Mouse (Mus musculus) forebrain, embryonic 12.5 days (tissue): ENCODE data around the gene Crhr2. TPM values are rescaled to one million over a fixed set of nuclear protein-coding genes. Genes with fewer than 3 reads are reported as not detected.

ENCODE experiments used
- ATAC-seq: fragments of 200-750 bp; cut with Nextera tagmentation; 2 replicates; pipeline ENCODE4 v1.8.0; 2017; ENCODE audit warnings: moderate TSS enrichment; ENCODE audit not compliant: low FRiP score
- H3K27ac ChIP-seq: fragments of 300-500 bp; sonication (generic); 2 replicates; pipeline ENCODE4 v1.5.1; 2016; ENCODE audit warnings: mild to moderate bottlenecking
- H3K27me3 ChIP-seq: fragments of 300-500 bp; sonication (generic); 2 replicates; pipeline ENCODE4 v1.6.1; 2016; ENCODE audit warnings: mild to moderate bottlenecking
- H3K36me3 ChIP-seq: fragments of 300-500 bp; sonication (generic); replicated peaks from 2 replicates; pipeline ENCODE4 v1.6.1; 2016; ENCODE audit warnings: mild to moderate bottlenecking
- H3K4me1 ChIP-seq: fragments of 300-500 bp; sonication (generic); 2 replicates; pipeline ENCODE4 v1.6.1; 2016
- H3K4me2 ChIP-seq: fragments of 300-500 bp; sonication (generic); 2 replicates; pipeline ENCODE4 v1.6.1; 2016; ENCODE audit warnings: mild to moderate bottlenecking, moderate library complexity
- H3K4me3 ChIP-seq: fragments of 300-500 bp; sonication (generic); replicated peaks from 2 replicates; pipeline ENCODE4 v1.5.1; 2016; ENCODE audit warnings: mild to moderate bottlenecking
- H3K9ac ChIP-seq: fragments of 300-500 bp; sonication (generic); 2 replicates; pipeline ENCODE4 v1.6.1; 2016; ENCODE audit warnings: mild to moderate bottlenecking
- H3K9me3 ChIP-seq: fragments of 300-500 bp; sonication (generic); 2 replicates; pipeline ENCODE4 v1.6.1; 2016
- WGBS: fragments of 180-500 bp; shearing (Covaris S2); methylation state at CpG from one replicate; pipeline ENCODE4 v1.1.7; 2016; 5-methylcytosine and 5-hydroxymethylcytosine counted together
- polyA plus RNA-seq: library from polyadenylated mRNA; unstranded; fragments of >200 nt; fragmentation: Nextera tagmentation; extraction: Ambion mirVana; gene quantifications from 2 replicates; pipeline ENCODE4 v1.2.1, GENCODE M21; 2016

Crhr2 gene
- polyA plus RNA-seq, 1 experiment from 2014 or later, result 0.33 TPM

- H3K27me3 ChIP-seq, result 0 out of 2 replicates have a peak, but pooled peaks cover 4% of the 10 kb centered on the region
- WGBS, result 90% methylated on average over 5 of the region's 5 CpGs
- no peak overlapping the region for H3K9ac ChIP-seq
Observed at GRCm38 (mm10) chr6:55161311-55161761, 28.5 kb upstream of the Crhr2 start.

GRCm38 (mm10) chr6:55159256-55159655, 26.4 kb upstream of the Crhr2 start:
- ATAC-seq, result no peak
- H3K9ac ChIP-seq, result no peak overlapping the region

More at GRCm38 (mm10) chr6:55161311-55161761, 28.5 kb upstream of the Crhr2 start:
- no peak overlapping the region for H3K27ac ChIP-seq
- no peak overlapping the region for H3K4me3 ChIP-seq
- H3K4me2 ChIP-seq, result no peak overlapping the region
- no peaks in the 10 kb centered on the region for H3K9me3 ChIP-seq
- no peak for ATAC-seq
- H3K36me3 ChIP-seq, result no peaks in the 10 kb centered on the region
- no peaks in the 10 kb centered on the region for H3K4me1 ChIP-seq

GRCm38 (mm10) chr6:55152226-55152625, 19.4 kb upstream of the Crhr2 start:
- H3K4me2 ChIP-seq, result no peak overlapping the region
- no peaks in the 10 kb centered on the region for H3K9me3 ChIP-seq
- H3K27ac ChIP-seq, result no peak overlapping the region
- no peaks in the 10 kb centered on the region for H3K27me3 ChIP-seq
- H3K36me3 ChIP-seq, result no peaks in the 10 kb centered on the region
- no peak overlapping the region for H3K9ac ChIP-seq
- WGBS, result 92% methylated on average over 3 of the region's 3 CpGs
- ATAC-seq, result no peak
- no peak overlapping the region for H3K4me3 ChIP-seq
- H3K4me1 ChIP-seq, result peaks cover 4% of the 10 kb centered on the region; the same call in 1 of the 2 replicates

More at GRCm38 (mm10) chr6:55159256-55159655, 26.4 kb upstream of the Crhr2 start:
- Histone ChIP-seq H3K27ac (no peak overlapping the region), H3K4me1 (no peaks in the 10 kb centered on the region), H3K4me3 (no peak overlapping the region), H3K36me3 (no peaks in the 10 kb centered on the region), H3K9me3 (no peaks in the 10 kb centered on the region), H3K4me2 (no peak overlapping the region), H3K27me3 (no peaks in the 10 kb centered on the region)
- 67% methylated on average over 1 of the region's 1 CpGs for WGBS

DNA sequence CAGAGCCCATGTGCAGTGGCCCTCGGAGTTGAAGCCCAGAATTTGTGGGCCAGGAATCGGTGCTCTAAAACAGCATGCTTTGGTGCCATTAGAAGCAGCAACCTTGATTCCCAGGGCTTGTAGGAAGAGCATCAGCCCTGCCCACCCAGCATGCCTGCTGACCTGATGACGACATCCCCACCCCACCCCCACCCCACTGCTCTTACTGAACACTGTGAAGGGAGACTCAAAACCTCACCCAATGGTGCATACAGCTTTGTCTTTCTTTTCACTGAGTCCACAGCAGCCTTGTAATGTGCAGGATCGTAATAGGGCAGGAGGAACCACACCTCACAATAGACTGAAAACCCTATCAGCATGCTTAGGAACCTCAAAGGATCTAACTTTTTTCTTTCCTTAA, 13.3 kb upstream of the Crhr2 start:
- 26% methylated on average over 4 of the region's 4 CpGs for WGBS
- Histone ChIP-seq H3K4me2 (no peak overlapping the region), H3K27ac (no peak overlapping the region), H3K36me3 (no peaks in the 10 kb centered on the region), H3K4me1 (peaks cover 12% of the 10 kb centered on the region), H3K9me3 (0 out of 2 replicates have a peak, but pooled peaks cover 7% of the 10 kb centered on the region), H3K27me3 (no peaks in the 10 kb centered on the region), H3K4me3 (no peak overlapping the region), H3K9ac (no peak overlapping the region)
- no peak for ATAC-seq

GRCm38 (mm10) chr6:55145285-55145684, 12.5 kb upstream of the Crhr2 start:
- no peak overlapping the region for H3K9ac ChIP-seq
- no peak for ATAC-seq
- H3K4me2 ChIP-seq, result no peak overlapping the region

DNA sequence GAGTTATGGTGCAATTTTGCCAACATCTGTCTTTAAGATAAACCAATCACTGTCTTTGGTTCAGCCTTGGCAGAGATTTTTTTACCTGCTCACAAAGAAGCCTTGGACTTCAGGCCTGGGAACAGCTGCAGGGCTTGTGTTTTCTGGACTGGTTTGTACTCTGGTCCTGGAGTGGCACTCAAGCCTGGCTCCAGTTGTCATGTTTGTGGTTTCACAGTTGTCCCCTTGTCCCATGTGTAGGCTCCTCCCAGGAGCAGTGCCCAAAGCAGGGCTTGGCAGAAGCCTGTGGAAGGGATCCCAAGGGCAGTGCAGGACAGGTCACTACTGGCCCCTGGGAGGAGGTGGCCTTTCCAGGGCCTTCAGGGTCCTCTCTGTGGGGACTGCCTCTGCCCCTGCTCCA, 5.5 kb upstream of the Crhr2 start:
- no peak overlapping the region for H3K4me3 ChIP-seq
- no peak for ATAC-seq
- H3K9ac ChIP-seq, result no peak overlapping the region
- H3K36me3 ChIP-seq, result no peaks in the 10 kb centered on the region
- H3K27ac ChIP-seq, result no peak overlapping the region
- no peaks in the 10 kb centered on the region for H3K4me1 ChIP-seq
- H3K27me3 ChIP-seq, result no peaks in the 10 kb centered on the region
- H3K4me2 ChIP-seq, result no peak overlapping the region
- 0 out of 2 replicates have a peak, but pooled peaks cover 4% of the 10 kb centered on the region for H3K9me3 ChIP-seq

More at GRCm38 (mm10) chr6:55145285-55145684, 12.5 kb upstream of the Crhr2 start:
- no peaks in the 10 kb centered on the region for H3K27me3 ChIP-seq
- H3K4me3 ChIP-seq, result no peak overlapping the region
- no peaks in the 10 kb centered on the region for H3K36me3 ChIP-seq
- H3K27ac ChIP-seq, result no peak overlapping the region
- 82% methylated on average over 5 of the region's 5 CpGs for WGBS
- H3K4me1 ChIP-seq, result peaks cover 12% of the 10 kb centered on the region
- H3K9me3 ChIP-seq, result 0 out of 2 replicates have a peak, but pooled peaks cover 7% of the 10 kb centered on the region

- no peak overlapping the region for H3K9ac ChIP-seq
- 39% methylated on average over 1 of the region's 1 CpGs for WGBS
- H3K9me3 ChIP-seq, result no peaks in the 10 kb centered on the region
- no peaks in the 10 kb centered on the region for H3K4me1 ChIP-seq
- no peak overlapping the region for H3K4me3 ChIP-seq
- no peak overlapping the region for H3K4me2 ChIP-seq
- ATAC-seq, result no peak
- H3K27me3 ChIP-seq, result no peaks in the 10 kb centered on the region
- H3K27ac ChIP-seq, result no peak overlapping the region
- no peaks in the 10 kb centered on the region for H3K36me3 ChIP-seq
Observed at GRCm38 (mm10) chr6:55133425-55133824, 609 bp upstream of the Crhr2 start.

DNA sequence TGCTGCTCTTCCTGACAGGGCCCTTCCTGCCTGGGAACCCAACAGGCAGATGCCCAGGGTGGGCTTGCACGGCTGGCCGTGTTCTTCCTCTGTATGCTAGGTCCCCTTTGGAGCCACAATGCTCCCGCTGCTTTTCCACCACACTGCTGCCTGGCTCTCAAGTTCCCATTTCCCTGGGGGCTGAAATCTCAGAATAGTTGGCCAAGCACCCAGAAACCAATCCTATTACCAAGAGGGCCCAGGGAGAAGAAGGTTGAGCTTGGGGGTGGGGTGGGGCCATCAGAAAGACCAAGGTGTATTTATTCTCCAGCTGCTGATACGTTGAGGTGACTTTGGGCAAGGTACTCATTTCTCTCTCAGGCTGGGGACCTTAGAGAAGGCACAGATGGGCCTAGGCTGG, 1.5 kb downstream of the Crhr2 start:
- no peaks in the 10 kb centered on the region for H3K27me3 ChIP-seq
- no peaks in the 10 kb centered on the region for H3K4me1 ChIP-seq
- H3K4me2 ChIP-seq, result no peak overlapping the region
- no peaks in the 10 kb centered on the region for H3K9me3 ChIP-seq
- H3K4me3 ChIP-seq, result no peak overlapping the region
- H3K36me3 ChIP-seq, result no peaks in the 10 kb centered on the region
- no peak for ATAC-seq
- 85% methylated on average over 4 of the region's 4 CpGs for WGBS
- H3K9ac ChIP-seq, result no peak overlapping the region
- H3K27ac ChIP-seq, result no peak overlapping the region

- no peaks in the 10 kb centered on the region for H3K27me3 ChIP-seq
- no peaks in the 10 kb centered on the region for H3K4me1 ChIP-seq
- no peak overlapping the region for H3K4me2 ChIP-seq
- H3K27ac ChIP-seq, result no peak overlapping the region
- H3K9ac ChIP-seq, result no peak overlapping the region
- 76% methylated on average over 6 of the region's 6 CpGs for WGBS
- no peaks in the 10 kb centered on the region for H3K36me3 ChIP-seq
- ATAC-seq, result no peak
- no peak overlapping the region for H3K4me3 ChIP-seq
- H3K9me3 ChIP-seq, result no peaks in the 10 kb centered on the region
Observed at GRCm38 (mm10) chr6:55130631-55131030, 2.2 kb downstream of the Crhr2 start.

GRCm38 (mm10) chr6:55128391-55128790, 4.4 kb downstream of the Crhr2 start:
- Histone ChIP-seq H3K36me3 (no peaks in the 10 kb centered on the region), H3K4me1 (no peaks in the 10 kb centered on the region), H3K9me3 (no peaks in the 10 kb centered on the region), H3K9ac (no peak overlapping the region), H3K27me3 (no peaks in the 10 kb centered on the region), H3K4me3 (no peak overlapping the region), H3K27ac (no peak overlapping the region), H3K4me2 (no peak overlapping the region)
- no peak for ATAC-seq

DNA sequence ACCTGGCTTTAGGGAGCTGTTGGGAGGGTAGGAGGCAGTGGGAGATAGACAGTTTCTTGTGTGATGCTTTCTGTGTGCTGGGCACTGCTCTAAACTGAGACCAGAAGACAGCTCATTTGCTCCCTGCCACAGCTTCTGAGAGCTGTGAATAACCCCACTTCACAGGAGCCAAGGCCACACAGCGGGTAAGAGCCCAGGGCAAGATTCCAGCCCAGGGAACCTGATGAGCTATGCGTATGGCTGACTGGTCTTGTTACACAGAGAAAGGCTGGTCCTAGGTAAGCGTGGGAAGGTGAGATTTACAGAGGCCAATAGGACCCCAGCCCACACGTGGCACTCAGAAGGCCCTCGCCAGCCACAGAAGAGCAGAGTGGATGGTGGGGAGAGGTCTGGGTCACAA, 6.2 kb downstream of the Crhr2 start:
- H3K4me3 ChIP-seq, result no peak overlapping the region
- no peak for ATAC-seq
- H3K4me2 ChIP-seq, result no peak overlapping the region
- no peak overlapping the region for H3K27ac ChIP-seq
- H3K9ac ChIP-seq, result no peak overlapping the region
- 75% methylated on average over 5 of the region's 5 CpGs for WGBS
- H3K27me3 ChIP-seq, result peaks cover 3% of the 10 kb centered on the region; the same call in 1 of the 2 replicates
- H3K9me3 ChIP-seq, result no peaks in the 10 kb centered on the region
- H3K4me1 ChIP-seq, result no peaks in the 10 kb centered on the region; the same call in 1 of the 2 replicates
- no peaks in the 10 kb centered on the region for H3K36me3 ChIP-seq

DNA sequence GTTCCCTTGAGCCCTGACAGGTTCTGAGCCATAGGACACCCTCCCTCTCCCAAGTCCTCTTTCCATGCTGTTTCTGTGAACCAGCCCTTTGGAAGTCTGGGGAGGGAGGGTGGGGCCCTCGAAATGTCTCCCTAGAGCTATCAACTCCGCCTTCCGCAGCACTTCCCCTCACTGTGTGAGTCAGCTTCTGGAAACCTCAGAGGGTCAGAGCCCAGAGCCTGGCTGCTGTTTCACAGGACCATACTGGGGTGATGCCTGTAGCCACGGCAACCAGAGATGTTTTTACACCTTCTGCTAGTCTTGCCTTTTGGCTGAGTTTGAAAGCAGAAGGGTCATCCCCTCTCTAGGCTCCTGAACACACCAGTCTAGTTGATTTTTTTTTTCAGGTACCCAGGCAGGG, 9.8 kb downstream of the Crhr2 start:
- no peak overlapping the region for H3K9ac ChIP-seq
- H3K27ac ChIP-seq, result no peak overlapping the region
- 58% methylated on average over 4 of the region's 4 CpGs for WGBS
- H3K4me2 ChIP-seq, result no peak overlapping the region
- peaks cover under 1% of the 10 kb centered on the region for H3K4me1 ChIP-seq
- no peaks in the 10 kb centered on the region for H3K36me3 ChIP-seq
- H3K27me3 ChIP-seq, result peaks cover 31% of the 10 kb centered on the region
- no peak overlapping the region for H3K4me3 ChIP-seq
- ATAC-seq, result no peak
- H3K9me3 ChIP-seq, result no peaks in the 10 kb centered on the region

- Histone ChIP-seq H3K4me3 (peak overlapping the region; percentile 53), H3K4me1 (peaks cover 13% of the 10 kb centered on the region), H3K27me3 (peaks cover 77% of the 10 kb centered on the region), H3K36me3 (no peaks in the 10 kb centered on the region), H3K9ac (peak overlapping the region; percentile 49), H3K9me3 (no peaks in the 10 kb centered on the region), H3K27ac (no peak overlapping the region), H3K4me2 (peak overlapping the region; percentile 88)
- ATAC-seq, result peak; percentile 55
- WGBS, result under 1% methylated on average over 67 of the region's 68 CpGs
Observed at GRCm38 (mm10) chr6:55117325-55118109, 15.3 kb downstream of the Crhr2 start.
